Mouse (Mus musculus) kidney, adult 9 months (tissue): ENCODE results near the gene 0610009B22Rik.

Source experiments
- DNase-seq: peaks from one replicate; pipeline ENCODE4 v3.0.0; 2022

The 0610009B22Rik gene

DNA sequence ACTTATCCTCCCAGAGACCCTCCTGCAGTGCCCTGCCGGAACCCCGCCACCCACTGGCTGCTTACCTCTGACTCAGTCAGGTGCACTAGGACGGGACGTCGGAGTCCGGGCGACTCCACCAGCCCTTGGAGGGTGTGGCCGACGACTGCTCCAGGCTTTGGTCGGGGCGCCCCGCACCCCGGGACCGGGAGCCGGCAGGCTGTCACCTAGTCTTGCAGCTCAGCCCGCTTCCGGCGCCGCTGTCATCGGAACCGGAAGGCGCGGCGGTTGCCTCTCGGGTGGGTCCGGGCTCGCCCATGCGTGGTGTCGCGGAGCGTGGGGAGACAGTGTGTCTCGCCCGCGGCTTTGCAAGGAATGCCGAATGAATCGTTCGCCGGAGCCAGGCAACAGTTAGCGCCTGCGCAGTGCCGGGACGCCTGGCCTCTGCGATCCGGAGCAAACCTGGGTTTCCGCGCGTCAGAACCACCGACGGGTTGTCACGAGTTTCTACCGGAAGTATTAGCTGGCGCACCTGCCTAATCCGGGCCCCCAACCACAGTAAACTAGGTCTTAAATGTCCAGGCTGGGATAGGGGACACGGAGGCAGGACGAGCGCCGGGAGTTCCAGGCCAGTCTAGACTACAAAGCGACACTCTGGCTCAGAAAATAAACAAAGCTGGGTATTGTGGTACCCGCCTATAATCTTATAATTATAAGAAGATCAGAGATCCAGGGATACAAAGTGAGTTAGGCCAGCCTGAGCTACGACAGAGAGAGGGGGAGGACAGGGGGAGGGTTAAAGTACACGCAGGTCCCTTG is 53.0 kb downstream of the 0610009B22Rik start, which contains the start of gene Rmnd5b:
Gene Rmnd5b (minus strand): TSS at position 372 of the 798 bp plus-strand sequence.
- DNase-seq, result peak; percentile 92
